Mouse (Mus musculus): ENCODE measurements around the gene Vtcn1.

GRCm38 (mm10) chr3:100924065-100924732, 98.9 kb downstream of the Vtcn1 start:
- TF ChIP-seq CTCF (IDR thresholded peaks at IDR 0.05; ENCODE audit: control insufficient read depth, insufficient read depth, low read length) (no peak), POLR2A (IDR thresholded peaks at IDR 0.05; ENCODE audit: borderline replicate concordance, control insufficient read depth, low read depth, low read length) (no peak)

Data from bone marrow, adult 2 months (tissue).